Mouse (Mus musculus): ENCODE measurements around the gene Arhgap25. TPM values are rescaled to one million over a fixed set of nuclear protein-coding genes. Genes with fewer than 3 reads are reported as not detected.
"Not testable (repeated sequence)": the region's sequence is repeated elsewhere in the genome, so short reads cannot be mapped to it uniquely, and the experiment has no call there.

The Arhgap25 gene
- polyA plus RNA-seq, 1 experiment from 2014 or later, result 2.0 TPM

DNA sequence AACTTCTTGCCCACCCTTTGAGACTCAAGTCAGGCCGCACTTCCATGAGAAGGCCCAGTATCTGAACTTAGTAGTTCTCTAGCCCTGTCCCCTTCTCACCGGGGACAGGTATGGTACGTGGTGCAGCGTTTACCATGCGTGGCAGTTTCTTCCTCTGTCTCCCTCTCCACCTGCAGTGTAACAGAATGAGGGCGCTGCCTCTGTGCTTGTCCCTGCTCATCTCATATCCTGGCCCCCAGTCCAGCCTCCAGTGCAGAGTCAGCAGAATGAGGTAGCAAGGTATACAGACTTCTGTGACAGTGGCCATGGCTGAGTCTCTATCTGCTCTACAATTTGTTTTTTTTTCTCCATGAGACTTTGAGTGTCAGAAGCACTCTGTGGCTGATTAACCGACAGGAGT is 32.4 kb downstream of the Arhgap25 start:
- Histone ChIP-seq H3K4me1 (0 out of 2 replicates have a peak, but pooled peaks cover 5% of the 10 kb centered on the region), H3K27ac (replicated peaks) (no peak overlapping the region), H3K36me3 (no peaks in the 10 kb centered on the region), H3K4me2 (replicated peaks) (no peak overlapping the region), H3K9ac (replicated peaks) (no peak overlapping the region), H3K27me3 (no peaks in the 10 kb centered on the region), H3K9me3 (no peaks in the 10 kb centered on the region), H3K4me3 (no peak overlapping the region)
- 87% methylated on average over 7 of the region's 7 CpGs for WGBS
- ATAC-seq (ENCODE audit: low FRiP score, low read depth), result no peak

DNA sequence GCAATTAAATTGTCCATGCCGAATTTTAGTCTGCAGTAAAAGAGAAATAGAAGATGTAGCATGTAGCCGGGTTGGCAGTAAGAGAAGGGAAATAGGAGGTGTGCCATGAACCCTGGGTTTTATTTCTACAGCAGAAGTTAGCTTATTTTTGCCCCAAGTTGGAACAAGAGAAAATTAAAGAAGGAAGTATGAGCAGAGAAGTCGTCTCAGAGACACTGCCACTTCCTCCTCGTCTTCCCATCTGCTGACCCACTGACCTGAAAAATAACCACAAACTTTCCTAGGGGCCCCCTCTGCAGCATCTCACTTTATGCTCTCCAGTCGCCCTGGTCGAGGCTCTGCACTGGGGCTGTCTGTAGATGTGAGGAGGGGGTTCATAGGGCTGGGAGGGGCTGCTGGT is 33.3 kb downstream of the Arhgap25 start:
- WGBS, result 74% methylated on average over 6 of the region's 6 CpGs
- ATAC-seq (ENCODE audit: low FRiP score, low read depth), result no peak

DNA sequence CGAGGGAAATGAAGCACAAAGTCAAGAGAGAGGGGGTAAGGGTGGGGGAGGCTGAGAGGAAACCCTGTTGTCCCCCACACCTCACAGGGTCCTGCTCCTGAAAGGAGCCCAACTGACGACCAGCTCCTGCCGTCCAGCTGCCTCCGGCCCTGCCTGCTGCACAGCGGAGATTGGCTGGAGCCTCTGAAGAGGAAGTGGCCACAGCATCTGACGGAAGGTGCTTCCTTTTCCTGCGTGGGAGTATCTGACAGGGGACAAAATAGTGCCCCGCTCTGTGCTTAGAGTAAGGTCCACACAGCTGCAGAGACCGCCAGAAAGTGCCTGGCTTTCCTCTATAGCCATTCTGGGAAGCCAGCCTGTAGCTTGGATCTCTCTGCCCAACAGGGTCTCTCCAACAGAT is 36.9 kb downstream of the Arhgap25 start:
- Histone ChIP-seq H3K4me3 (no peak overlapping the region), H3K4me2 (replicated peaks) (no peak overlapping the region)

More for the DNA sequence above, 33.3 kb downstream of the Arhgap25 start:
- Histone ChIP-seq H3K27me3 (no peaks in the 10 kb centered on the region), H3K4me3 (no peak overlapping the region), H3K4me2 (replicated peaks) (no peak overlapping the region), H3K9me3 (no peaks in the 10 kb centered on the region), H3K27ac (replicated peaks) (no peak overlapping the region), H3K36me3 (no peaks in the 10 kb centered on the region), H3K4me1 (0 out of 2 replicates have a peak, but pooled peaks cover 5% of the 10 kb centered on the region), H3K9ac (replicated peaks) (no peak overlapping the region)

DNA sequence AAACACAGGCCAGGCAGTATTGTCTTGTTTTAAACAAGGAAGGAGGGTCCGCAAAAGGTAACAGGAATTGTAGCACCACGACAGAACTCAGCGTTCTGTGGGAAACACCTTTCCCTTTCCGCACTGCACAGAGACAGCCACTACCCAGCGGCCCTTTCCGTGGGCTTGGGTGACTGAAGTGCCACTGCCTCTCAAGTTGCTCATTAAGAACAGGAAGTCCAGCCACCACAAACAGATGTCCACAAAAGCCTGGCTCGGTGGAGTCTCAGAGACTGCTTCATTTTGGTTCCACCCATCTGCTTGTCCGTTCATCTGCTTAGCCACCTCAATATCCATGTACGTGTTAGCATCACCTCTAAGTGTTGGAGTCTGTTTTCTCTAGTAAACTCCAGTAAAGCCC is 38.7 kb downstream of the Arhgap25 start:
- no peak for ATAC-seq (ENCODE audit: low FRiP score, low read depth)
- WGBS, result 86% methylated on average over 9 of the region's 9 CpGs
- Histone ChIP-seq H3K36me3 (no peaks in the 10 kb centered on the region), H3K4me3 (no peak overlapping the region), H3K4me1 (no peaks in the 10 kb centered on the region), H3K9me3 (no peaks in the 10 kb centered on the region), H3K4me2 (replicated peaks) (no peak overlapping the region), H3K27me3 (peaks cover 4% of the 10 kb centered on the region; the same call in 1 of the 2 replicates), H3K27ac (replicated peaks) (no peak overlapping the region), H3K9ac (replicated peaks) (no peak overlapping the region)

More for the DNA sequence above, 36.9 kb downstream of the Arhgap25 start:
- peaks cover under 1% of the 10 kb centered on the region; the same call in 1 of the 2 replicates for H3K27me3 ChIP-seq
- no peaks in the 10 kb centered on the region for H3K36me3 ChIP-seq
- WGBS, result 79% methylated on average over 9 of the region's 9 CpGs
- no peak for ATAC-seq (ENCODE audit: low FRiP score, low read depth)
- H3K4me1 ChIP-seq, result no peaks in the 10 kb centered on the region
- no peaks in the 10 kb centered on the region for H3K9me3 ChIP-seq
- no peak overlapping the region for H3K27ac ChIP-seq (replicated peaks)
- no peak overlapping the region for H3K9ac ChIP-seq (replicated peaks)

DNA sequence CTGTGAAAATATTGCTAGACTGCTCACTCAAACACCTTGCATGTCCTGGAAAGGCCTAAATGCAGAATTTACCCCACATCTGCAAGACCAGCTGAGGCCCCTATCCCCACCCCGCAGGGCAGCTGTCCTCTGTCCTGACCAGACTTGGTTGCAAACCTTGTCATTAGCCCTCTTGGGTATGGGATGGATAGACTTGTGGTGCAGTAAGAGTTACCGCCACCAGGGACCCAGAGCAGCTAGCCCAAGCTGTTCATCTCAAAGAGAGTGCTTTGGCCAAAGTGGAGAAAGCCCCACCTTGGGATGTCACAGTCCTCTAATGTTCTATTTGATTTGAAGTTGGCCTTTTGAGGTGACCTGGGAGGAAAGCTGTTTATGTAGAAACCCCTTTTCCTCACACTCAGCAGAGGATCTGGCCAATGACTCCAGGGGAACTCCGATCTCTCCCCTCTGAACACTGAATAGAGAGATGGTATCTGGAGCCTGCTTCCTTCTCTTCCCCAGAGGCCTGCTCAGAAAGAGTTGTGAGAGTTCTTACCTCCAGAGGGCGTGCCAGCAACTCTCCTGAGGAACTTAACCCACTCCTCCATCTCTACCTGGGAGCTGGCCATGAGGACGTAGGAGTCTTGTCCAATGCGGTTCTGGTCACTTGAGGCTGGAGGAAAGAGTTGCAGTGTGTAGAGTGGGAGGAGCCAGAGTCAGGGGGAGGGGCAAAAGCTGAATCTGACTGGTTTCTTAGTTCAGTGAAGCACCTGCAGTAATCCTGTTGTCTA is 45.2 kb downstream of the Arhgap25 start:
- no peak for ATAC-seq (ENCODE audit: low FRiP score, low read depth)
- Histone ChIP-seq H3K4me2 (replicated peaks) (no peak overlapping the region), H3K27me3 (peaks cover 4% of the 10 kb centered on the region; the same call in 1 of the 2 replicates), H3K9me3 (no peaks in the 10 kb centered on the region), H3K36me3 (no peaks in the 10 kb centered on the region), H3K4me3 (no peak overlapping the region), H3K4me1 (no peaks in the 10 kb centered on the region), H3K27ac (replicated peaks) (no peak overlapping the region), H3K9ac (replicated peaks) (no peak overlapping the region)
- WGBS, result 68% methylated on average over 6 of the region's 6 CpGs

DNA sequence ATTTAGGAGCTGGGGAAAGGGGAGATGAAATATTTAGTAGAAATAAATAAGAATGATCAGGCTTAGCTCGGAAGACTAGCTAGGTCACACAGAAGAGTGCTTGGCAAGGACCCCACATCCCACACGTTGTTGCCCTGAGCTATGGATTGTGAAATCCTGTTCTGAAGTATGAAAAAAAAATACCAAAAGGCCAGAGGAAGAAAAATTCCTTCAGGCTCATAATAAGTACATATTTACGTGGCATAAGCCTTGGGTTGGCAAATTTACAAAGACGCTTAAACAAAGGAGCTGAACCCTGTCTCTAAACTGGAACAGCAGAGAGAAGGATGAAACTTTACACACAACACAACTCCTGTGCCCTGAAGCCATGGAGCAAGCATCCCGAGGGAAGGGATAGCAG is 48.3 kb downstream of the Arhgap25 start:
- 79% methylated on average over 5 of the region's 5 CpGs for WGBS

DNA sequence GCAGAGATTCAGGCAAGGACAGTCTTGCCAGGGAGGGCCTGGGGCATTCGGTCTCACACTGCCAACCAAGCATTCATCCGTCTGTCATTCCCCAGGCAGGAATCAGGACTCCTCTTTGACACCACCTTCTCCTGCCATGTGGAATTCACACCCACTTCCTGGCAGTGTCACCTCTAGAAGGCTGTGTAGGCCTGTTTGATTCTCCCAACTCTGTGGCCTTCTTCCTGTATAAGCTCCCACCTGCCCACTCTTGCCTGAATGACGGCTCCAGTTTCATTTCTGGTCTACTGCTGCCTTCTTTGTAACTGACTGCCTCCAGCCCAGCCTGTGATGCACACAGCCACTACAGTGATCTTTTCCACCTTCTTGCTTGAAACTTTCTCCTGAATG is 49.2 kb downstream of the Arhgap25 start:
- no peaks in the 10 kb centered on the region for H3K9me3 ChIP-seq
- no peak overlapping the region for H3K4me3 ChIP-seq
- no peaks in the 10 kb centered on the region for H3K4me1 ChIP-seq
- no peaks in the 10 kb centered on the region for H3K27me3 ChIP-seq
- no peak overlapping the region for H3K27ac ChIP-seq (replicated peaks)
- no peak overlapping the region for H3K9ac ChIP-seq (replicated peaks)
- no peak for ATAC-seq (ENCODE audit: low FRiP score, low read depth)
- H3K4me2 ChIP-seq (replicated peaks), result no peak overlapping the region
- 86% methylated on average over 3 of the region's 3 CpGs for WGBS
- no peaks in the 10 kb centered on the region for H3K36me3 ChIP-seq

More for the DNA sequence above, 48.3 kb downstream of the Arhgap25 start:
- Histone ChIP-seq H3K9ac (replicated peaks) (no peak overlapping the region), H3K4me1 (no peaks in the 10 kb centered on the region), H3K36me3 (no peaks in the 10 kb centered on the region), H3K27me3 (no peaks in the 10 kb centered on the region), H3K9me3 (no peaks in the 10 kb centered on the region), H3K27ac (replicated peaks) (no peak overlapping the region), H3K4me2 (replicated peaks) (no peak overlapping the region), H3K4me3 (no peak overlapping the region)
- ATAC-seq (ENCODE audit: low FRiP score, low read depth), result no peak

DNA sequence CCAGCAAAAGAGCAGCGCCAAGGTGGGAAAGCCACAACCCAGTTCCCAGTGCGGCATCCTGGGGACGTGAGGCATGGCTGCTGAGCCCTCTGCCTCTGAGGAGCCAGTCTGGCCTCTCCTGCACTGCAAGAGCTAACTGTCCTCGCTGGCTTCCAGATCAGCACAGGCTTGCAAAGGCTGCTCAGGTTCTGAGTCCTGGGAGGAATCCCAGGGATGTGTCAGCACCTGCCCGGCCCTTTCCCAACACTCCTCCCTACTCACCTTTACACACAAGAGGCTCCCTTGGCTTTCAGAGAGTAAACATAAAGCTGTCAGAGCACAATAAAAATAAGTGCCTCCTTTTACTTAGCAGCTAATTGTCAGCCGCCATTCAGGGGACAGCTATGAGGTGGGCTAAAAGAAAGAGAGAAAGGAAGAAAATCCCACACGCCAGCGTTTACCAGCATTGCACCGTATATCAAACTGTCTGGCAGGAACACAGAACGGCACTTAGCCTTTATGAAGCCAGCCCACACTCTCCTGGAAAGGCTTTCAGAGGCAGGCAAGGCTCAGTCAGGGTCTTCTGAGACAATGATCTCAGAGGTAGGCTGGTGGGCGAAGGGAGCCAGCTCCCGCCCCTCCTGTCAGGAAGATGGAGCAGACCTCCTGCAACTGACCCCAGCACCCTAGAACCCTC is 49.7 kb downstream of the Arhgap25 start:
- Histone ChIP-seq H3K36me3 (no peaks in the 10 kb centered on the region), H3K27me3 (no peaks in the 10 kb centered on the region), H3K4me3 (no peak overlapping the region), H3K9me3 (no peaks in the 10 kb centered on the region), H3K4me1 (no peaks in the 10 kb centered on the region), H3K27ac (replicated peaks) (no peak overlapping the region), H3K4me2 (replicated peaks) (no peak overlapping the region), H3K9ac (replicated peaks) (no peak overlapping the region)
- ATAC-seq (ENCODE audit: low FRiP score, low read depth), result no peak
- 68% methylated on average over 12 of the region's 12 CpGs for WGBS

DNA sequence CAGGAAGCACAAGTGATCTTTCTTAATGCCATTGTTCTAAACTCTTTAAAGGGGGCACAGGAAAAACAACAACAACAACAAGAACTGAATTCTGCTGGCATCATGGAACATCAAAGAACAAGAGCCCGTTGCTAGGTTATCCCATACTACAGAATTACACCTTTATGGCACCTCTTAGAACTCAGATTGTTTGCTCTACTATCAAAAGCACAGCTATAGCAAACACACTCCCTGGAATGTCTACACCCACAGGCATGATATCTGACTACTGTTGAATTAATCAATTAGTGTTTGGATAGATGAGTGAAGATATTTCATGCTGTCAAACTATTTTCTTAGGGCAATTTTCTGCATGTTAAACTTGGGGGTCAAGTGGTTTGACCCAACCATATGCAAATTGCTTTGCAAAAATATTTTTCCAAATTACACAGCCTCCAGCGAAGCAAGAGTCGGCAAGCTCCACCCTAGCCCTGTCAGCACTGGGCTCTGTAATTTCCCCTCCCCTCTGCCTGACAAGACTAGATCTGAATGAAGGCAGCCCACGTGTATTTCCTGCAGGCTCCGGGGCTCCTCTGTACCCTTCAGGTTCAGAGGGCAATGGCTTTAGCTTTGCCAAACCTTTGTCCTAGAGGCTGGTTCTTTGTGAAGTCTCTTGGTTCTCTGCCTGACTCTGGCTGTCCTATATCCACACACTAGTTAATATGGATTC is 53.6 kb downstream of the Arhgap25 start:
- no peak overlapping the region for H3K4me2 ChIP-seq (replicated peaks)
- no peaks in the 10 kb centered on the region for H3K27me3 ChIP-seq
- H3K9me3 ChIP-seq, result no peaks in the 10 kb centered on the region
- no peak overlapping the region for H3K9ac ChIP-seq (replicated peaks)
- 68% methylated on average over 5 of the region's 5 CpGs for WGBS
- no peaks in the 10 kb centered on the region for H3K4me1 ChIP-seq
- H3K27ac ChIP-seq (replicated peaks), result no peak overlapping the region
- H3K36me3 ChIP-seq, result no peaks in the 10 kb centered on the region
- no peak for ATAC-seq (ENCODE audit: low FRiP score, low read depth)
- no peak overlapping the region for H3K4me3 ChIP-seq

DNA sequence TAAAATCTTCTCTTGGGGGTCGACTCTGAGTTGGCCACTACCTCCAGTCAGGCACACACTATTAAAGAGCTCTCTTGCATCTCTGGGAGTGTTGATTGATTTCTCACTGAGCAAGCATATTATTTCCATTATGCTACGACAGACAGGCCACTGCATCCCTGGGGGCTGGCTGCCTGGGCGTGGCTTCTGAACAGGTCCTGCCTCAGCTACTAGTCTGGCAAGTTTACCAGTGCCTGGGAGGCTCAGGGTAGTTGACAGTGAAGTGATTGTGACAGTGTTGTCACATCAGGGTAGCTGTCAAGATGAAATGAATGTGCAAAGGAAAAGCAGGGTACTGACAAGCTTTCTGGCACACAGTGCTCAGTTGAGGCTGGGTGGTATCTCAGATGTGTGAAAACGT is 54.2 kb downstream of the Arhgap25 start:
- no peaks in the 10 kb centered on the region for H3K36me3 ChIP-seq
- no peaks in the 10 kb centered on the region for H3K27me3 ChIP-seq
- ATAC-seq (ENCODE audit: low FRiP score, low read depth), result no peak
- no peak overlapping the region for H3K4me3 ChIP-seq
- H3K9ac ChIP-seq (replicated peaks), result no peak overlapping the region
- H3K4me2 ChIP-seq (replicated peaks), result no peak overlapping the region
- no peaks in the 10 kb centered on the region for H3K4me1 ChIP-seq
- no peak overlapping the region for H3K27ac ChIP-seq (replicated peaks)
- H3K9me3 ChIP-seq, result no peaks in the 10 kb centered on the region
- 55% methylated on average over 4 of the region's 4 CpGs for WGBS

DNA sequence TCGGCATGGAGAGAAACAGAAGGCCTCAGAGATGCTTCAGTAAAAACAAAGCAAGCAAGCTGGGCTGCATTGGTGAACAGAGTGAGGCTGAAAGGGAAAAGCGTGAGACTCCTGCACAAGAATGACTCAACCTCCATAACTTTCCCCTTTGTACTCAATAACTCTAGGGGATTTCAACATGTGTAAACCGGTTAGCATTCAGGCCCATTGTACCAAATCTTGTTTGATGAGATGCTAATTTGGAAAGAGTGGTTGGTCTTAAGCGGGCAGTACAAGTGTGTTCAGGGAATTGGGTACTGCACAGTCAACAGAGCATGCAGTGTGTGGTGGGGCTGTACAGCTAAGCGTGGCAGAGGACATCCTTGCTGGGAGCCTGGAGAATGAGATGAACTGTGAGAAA is 57.8 kb downstream of the Arhgap25 start:
- no peak overlapping the region for H3K4me3 ChIP-seq
- no peaks in the 10 kb centered on the region for H3K9me3 ChIP-seq
- no peaks in the 10 kb centered on the region for H3K4me1 ChIP-seq
- no peak overlapping the region for H3K9ac ChIP-seq (replicated peaks)
- ATAC-seq (ENCODE audit: low FRiP score, low read depth), result no peak
- H3K36me3 ChIP-seq, result no peaks in the 10 kb centered on the region
- no peaks in the 10 kb centered on the region for H3K27me3 ChIP-seq
- WGBS, result 86% methylated on average over 5 of the region's 5 CpGs
- H3K4me2 ChIP-seq (replicated peaks), result no peak overlapping the region
- H3K27ac ChIP-seq (replicated peaks), result no peak overlapping the region

DNA sequence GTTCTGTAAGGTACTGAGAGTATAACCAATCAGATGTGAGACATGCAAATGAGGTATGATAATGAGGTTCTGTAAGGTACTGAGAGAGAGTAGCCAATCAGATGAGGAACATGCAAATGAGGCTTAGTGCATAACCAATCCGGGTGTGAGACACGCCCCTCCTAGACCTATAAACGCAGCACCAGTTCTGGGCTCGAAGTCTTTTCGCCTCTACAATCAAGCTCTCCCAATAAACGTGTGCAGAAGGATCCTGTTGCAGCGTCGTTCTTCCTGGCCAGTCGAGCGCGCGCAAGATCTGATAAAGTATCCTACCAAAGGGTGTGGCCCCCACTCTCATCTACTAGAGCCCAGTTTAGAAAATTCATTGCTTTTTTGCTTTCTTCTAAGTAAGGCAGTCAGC is 63.0 kb downstream of the Arhgap25 start:
- H3K9me3 ChIP-seq; H3K4me1 ChIP-seq; H3K36me3 ChIP-seq; ATAC-seq (ENCODE audit: low FRiP score, low read depth); H3K4me2 ChIP-seq (replicated peaks); H3K4me3 ChIP-seq; H3K9ac ChIP-seq (replicated peaks); H3K27me3 ChIP-seq; H3K27ac ChIP-seq (replicated peaks): not testable (repeated sequence)
- WGBS, result 94% methylated on average over 12 of the region's 12 CpGs

Data from midbrain, embryonic 12.5 days (tissue).